9 mouse cellular contexts compared by ENCODE assay signal in the genomic region with DNA sequence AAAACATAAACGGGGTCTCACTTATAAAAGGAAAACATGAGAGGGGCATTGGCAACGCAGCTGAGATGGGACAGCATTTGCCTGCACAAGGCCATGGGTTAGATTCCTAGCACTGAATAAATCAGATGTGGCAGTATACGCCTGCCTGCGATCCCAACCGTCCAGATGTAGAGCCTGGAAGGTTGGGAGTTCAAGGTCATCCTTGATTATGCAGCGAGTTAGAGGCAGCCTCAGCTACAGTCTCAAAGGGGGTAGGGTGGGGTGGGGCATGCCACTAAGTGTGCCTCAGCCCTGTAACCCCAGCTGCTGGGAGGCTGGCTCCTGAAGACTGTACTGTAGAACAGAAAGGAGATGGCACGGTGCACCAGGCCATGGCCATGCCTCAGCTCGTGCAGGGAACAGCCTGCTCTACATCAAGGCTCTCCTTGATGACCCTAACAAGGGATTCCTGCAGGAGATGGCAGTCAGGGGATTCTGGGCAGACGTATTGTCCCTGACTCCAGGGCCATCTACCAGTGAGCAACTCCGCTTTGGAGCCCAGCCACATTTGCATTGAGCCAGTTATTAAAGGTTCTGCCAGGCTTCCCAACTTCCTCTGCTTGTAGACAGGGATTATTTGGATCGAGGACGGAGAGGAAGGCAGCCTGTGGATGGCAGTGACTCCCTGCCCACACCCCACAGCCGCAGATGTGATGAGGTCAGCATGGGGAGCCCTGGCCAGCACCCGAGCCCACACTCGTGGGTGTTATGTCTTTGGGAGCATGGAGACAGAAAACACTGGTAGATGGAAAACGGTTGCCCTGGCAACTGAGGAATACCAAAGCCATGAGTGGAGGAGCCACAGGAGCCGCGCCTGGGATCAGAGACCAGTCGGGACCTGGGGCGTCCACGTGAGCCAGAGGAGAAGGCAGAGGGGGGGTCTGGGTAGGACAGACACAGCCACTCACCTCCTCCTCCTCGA. TPM values are rescaled to one million over a fixed set of nuclear protein-coding genes. Genes with fewer than 3 reads are reported as not detected.
A peak's percentile ranks its signal among the peaks of the same experiment; 100 is the strongest.
DNase-seq lines count a peak whose midpoint lies in the region; ATAC-seq lines count a peak whose summit lies in the region.
"Had no signal": no experiment of that assay in that cellular context is flagged by ENCODE, and none has a peak within 500 bp of the region (broad histone marks: within the 10 kb centered on the region; RNA-seq: fewer than 3 reads in every experiment).

No protein-coding gene starts in this region.

- 49% methylated on average over 22 of the region's 22 CpGs for WGBS in midbrain, embryonic 16.5 days
- 59% methylated on average over 22 of the region's 22 CpGs for WGBS in neural tube, embryonic 15.5 days

- peak overlapping the region; percentile 52 for H3K27ac ChIP-seq in midbrain, embryonic 16.5 days (ENCODE audit: low read length)
- no peak overlapping the region for H3K27ac ChIP-seq in neural tube, embryonic 15.5 days (replicated peaks)

- DNase-seq in gastrocnemius, postnatal 14 days, result peak; percentile 18
- no peak for DNase-seq in gastrocnemius, postnatal 10 days
- DNase-seq in ZHBTc4 (ENCODE audit: low read depth, low spot score), result peak; percentile 80
- DNase-seq in layer of hippocampus, postnatal 10 days (ENCODE audit: low spot score in 2 of 2), result peak; percentile 38 to 40
- no peak for DNase-seq in spleen, postnatal 14 days (ENCODE audit: low spot score in 2 of 2)

- peak; percentile 80 for ATAC-seq in midbrain, embryonic 16.5 days
- no peak for ATAC-seq in inflammation-experienced regulatory T-cells, adult 6 months
- no peak for ATAC-seq in neural tube, embryonic 15.5 days (ENCODE audit: low FRiP score)

- intact Hi-C loops in gastrocnemius, postnatal 14 days (cut with DNase I; ENCODE audit: low total_unique reads), result no loop called here

- 0 out of 2 replicates have a peak, but pooled peaks cover 3% of the 10 kb centered on the region for H3K9me3 ChIP-seq in midbrain, embryonic 16.5 days (replicated peaks; ENCODE audit: control insufficient read depth, low read length, poor library complexity, severe bottlenecking)
- no peaks in the 10 kb centered on the region for H3K9me3 ChIP-seq in neural tube, embryonic 15.5 days (replicated peaks)

- no peak overlapping the region for H3K9ac ChIP-seq in midbrain, embryonic 16.5 days (ENCODE audit: low read depth, low read length)
- H3K9ac ChIP-seq in neural tube, embryonic 15.5 days (replicated peaks), result no peak overlapping the region

- no peaks in the 10 kb centered on the region for H3K36me3 ChIP-seq in midbrain, embryonic 16.5 days (ENCODE audit: control insufficient read depth, insufficient read depth, low read length)
- no peaks in the 10 kb centered on the region for H3K36me3 ChIP-seq in neural tube, embryonic 15.5 days

- H3K4me2 ChIP-seq in midbrain, embryonic 16.5 days (ENCODE audit: low read length), result no peak overlapping the region
- H3K4me2 ChIP-seq in neural tube, embryonic 15.5 days, result no peak overlapping the region

- no peaks in the 10 kb centered on the region for H3K27me3 ChIP-seq in midbrain, embryonic 16.5 days (ENCODE audit: control insufficient read depth, insufficient read depth, low read depth, low read length)
- H3K27me3 ChIP-seq in neural tube, embryonic 15.5 days (replicated peaks), result no peaks in the 10 kb centered on the region

- no peak overlapping the region for H3K4me3 ChIP-seq in midbrain, embryonic 16.5 days (ENCODE audit: low read depth, low read length)
- no peak overlapping the region for H3K4me3 ChIP-seq in neural tube, embryonic 15.5 days (replicated peaks)
- H3K4me3 ChIP-seq: megakaryocyte, embryonic 14.5 days had no signal

- H3K4me1 ChIP-seq in midbrain, embryonic 16.5 days (ENCODE audit: control insufficient read depth, insufficient read depth, low read length), result peaks cover 6% of the 10 kb centered on the region; the same call in 1 of the 2 replicates
- 0 out of 2 replicates have a peak, but pooled peaks cover 3% of the 10 kb centered on the region for H3K4me1 ChIP-seq in neural tube, embryonic 15.5 days
- H3K4me1 ChIP-seq: megakaryocyte, embryonic 14.5 days had no signal

RNA-seq across cellular contexts. Expression of gene Fadd, which starts 38.7 kb away (rescaled TPM):
- 1 to 10 TPM; 3.1 to 3.9 TPM for total RNA-seq in gastrocnemius, postnatal 14 days (2021)
- 1 to 10 TPM; 4.9 to 5.9 TPM for total RNA-seq in gastrocnemius, postnatal 10 days (2021)
- total RNA-seq in layer of hippocampus, postnatal 10 days (2021), result 1 to 10 TPM; 2.9 to 3.1 TPM
- 4.0 and 4.5 TPM in 2 replicates for polyA plus RNA-seq in midbrain, embryonic 16.5 days (2015; fragmentation: Nextera tagmentation; extraction: Ambion mirVana)
- polyA plus RNA-seq in inflammation-experienced regulatory T-cells, adult 6 months (2017; shearing (Covaris generic)), result 1 to 10 TPM; 6.0 to 7.9 (median 7.1) TPM
- 4.9 and 5.5 TPM in 2 replicates for polyA plus RNA-seq in neural tube, embryonic 15.5 days (2015; fragmentation: Nextera tagmentation; extraction: Ambion mirVana)

Comparison
In these comparisons a context has a peak if more than half of its experiments do, and no peak if none do; other contexts are left out.
1. DNase-seq: peak in gastrocnemius, postnatal 14 days (single experiment), ZHBTc4 (single experiment) and layer of hippocampus, postnatal 10 days (2 of 2); none in gastrocnemius, postnatal 10 days (single experiment) and spleen, postnatal 14 days (0 of 2).